Mouse (Mus musculus) thymus, adult 2 months (tissue): Measurements from ENCODE around the gene Tmem59.
A peak's percentile ranks its signal among the peaks of the same experiment; 100 is the strongest.

Experiments used
- CTCF ChIP-seq: fragments of 200-500 bp; IDR thresholded peaks from 2 replicates; pipeline ENCODE4 v1.5.1; 2012; ENCODE audit warnings: mild to moderate bottlenecking, control low read depth, low read length, moderate library complexity, borderline replicate concordance; ENCODE audit not compliant: control insufficient read depth, poor library complexity, insufficient read depth; ENCODE audit errors: extremely low read depth
- POLR2A ChIP-seq: fragments of 200-500 bp; IDR thresholded peaks from 2 replicates; pipeline ENCODE4 v1.6.1; 2012; ENCODE audit warnings: mild to moderate bottlenecking, low read length, control low read depth, moderate library complexity; ENCODE audit not compliant: control insufficient read depth, poor library complexity, insufficient read depth; ENCODE audit errors: extremely low read depth

- TF ChIP-seq CTCF, result peak; percentile 51; the same call in 1 of the 2 replicates
- peak; percentile 66; the same call in 1 of the 2 replicates for TF ChIP-seq POLR2A
These were observed at the start of gene Tmem59 for GRCm38 (mm10) chr4:107178182-107178829.
